Mouse (Mus musculus) liver, postnatal 0 days (tissue): ENCODE data around the gene Cyb5rl.

ENCODE experiments used
- CTCF ChIP-seq: sonication (generic); IDR thresholded peaks from 2 replicates; pipeline ENCODE4 v1.5.1; 2016; ENCODE audit warnings: antibody characterized with exemption, low read depth
- EP300 ChIP-seq: IDR thresholded peaks from 2 replicates; pipeline ENCODE4 v1.6.1; 2016; ENCODE audit warnings: antibody characterized with exemption, low read depth, mild to moderate bottlenecking

DNA sequence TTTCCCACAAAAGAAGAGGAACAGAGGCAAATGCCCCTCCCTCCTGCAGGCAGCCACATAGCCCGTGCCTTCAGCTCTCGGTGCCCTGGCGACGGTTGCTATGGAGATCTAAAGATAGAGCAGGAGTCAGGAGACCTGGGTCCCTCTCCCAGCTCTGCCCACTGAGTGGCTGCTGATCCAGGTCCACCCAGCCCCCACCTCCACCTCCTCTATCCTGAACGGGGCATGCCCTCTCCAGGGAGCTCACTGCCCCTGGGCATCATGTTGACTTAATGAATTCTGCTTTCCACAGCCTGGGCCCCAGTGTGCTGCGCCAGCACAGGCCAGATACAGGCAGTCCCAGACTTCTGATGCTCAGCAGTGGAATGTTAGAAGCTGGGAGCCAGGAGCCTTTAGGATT, 18.1 kb downstream of the Cyb5rl start:
- TF ChIP-seq CTCF = no peak
- no peak for TF ChIP-seq EP300
